In the genomic region with DNA sequence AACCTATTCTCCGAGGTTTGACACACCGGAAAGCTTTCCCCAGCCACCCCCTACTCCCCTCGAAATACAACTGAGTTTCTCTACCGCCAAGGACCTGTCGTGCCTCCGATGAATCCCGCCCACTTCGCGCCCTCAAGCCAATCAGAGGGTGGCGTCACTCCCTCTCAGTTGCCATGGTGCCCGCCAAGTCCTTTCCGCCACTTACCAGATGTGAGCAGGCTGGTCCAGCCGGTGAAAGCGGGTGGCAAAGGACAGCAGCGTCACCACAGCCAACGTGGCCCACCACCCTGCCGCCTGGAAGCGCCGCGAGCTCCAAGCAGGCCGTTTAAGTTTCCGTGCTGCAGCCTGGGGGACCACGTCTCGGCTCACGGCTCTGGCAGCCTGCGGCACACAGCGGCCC, we compare ENCODE assay signal across 7 mouse cellular contexts. TPM values are rescaled to one million over a fixed set of nuclear protein-coding genes. Genes with fewer than 3 reads are reported as not detected.
DNase-seq lines count a peak whose midpoint lies in the region; ATAC-seq lines count a peak whose summit lies in the region.

TSS of gene Gstz1 (plus strand) at position 200 of the 400 bp plus-strand sequence.

- peak within 1 kb of the TSS; percentile 98 for H3K4me3 ChIP-seq in intestine, embryonic 16.5 days (ENCODE audit: low read length)
- H3K4me3 ChIP-seq in midbrain, embryonic 11.5 days (ENCODE audit: low read depth, low read length): peak within 1 kb of the TSS; percentile 83

- no peaks in the 10 kb centered on the region for H3K9me3 ChIP-seq in intestine, embryonic 16.5 days (ENCODE audit: control insufficient read depth, low read length)
- H3K9me3 ChIP-seq in midbrain, embryonic 11.5 days (ENCODE audit: control insufficient read depth, low read length): no peaks in the 10 kb centered on the region; the same call in 1 of the 2 replicates

- no peaks in the 10 kb centered on the region for H3K27me3 ChIP-seq in intestine, embryonic 16.5 days (replicated peaks; ENCODE audit: control insufficient read depth, insufficient read depth, low read length)
- H3K27me3 ChIP-seq in midbrain, embryonic 11.5 days (ENCODE audit: control insufficient read depth, insufficient read depth, low read length): no peaks in the 10 kb centered on the region

- peak within 1 kb of the TSS; percentile 96 for H3K27ac ChIP-seq in intestine, embryonic 16.5 days (ENCODE audit: low read length)
- peak within 1 kb of the TSS; percentile 88 for H3K27ac ChIP-seq in midbrain, embryonic 11.5 days (ENCODE audit: low read depth, low read length)

- ATAC-seq in intestine, embryonic 16.5 days: peak; percentile 89
- peak; percentile 89 for ATAC-seq in midbrain, embryonic 11.5 days (ENCODE audit: low FRiP score)

- H3K9ac ChIP-seq in intestine, embryonic 16.5 days (ENCODE audit: low read depth, low read length): peak within 1 kb of the TSS; percentile 89
- H3K9ac ChIP-seq in midbrain, embryonic 11.5 days (ENCODE audit: low read length): peak within 1 kb of the TSS; percentile 75

- H3K36me3 ChIP-seq in intestine, embryonic 16.5 days (ENCODE audit: control insufficient read depth, insufficient read depth, low read length): no peaks in the 10 kb centered on the region
- no peaks in the 10 kb centered on the region for H3K36me3 ChIP-seq in midbrain, embryonic 11.5 days (ENCODE audit: control insufficient read depth, insufficient read depth, low read length)

- DNase-seq in adrenal gland, adult 8-10 months: peak; percentile 87
- DNase-seq in embryo, embryonic 9.5 days (ENCODE audit: extremely low spot score): peak; percentile 91
- DNase-seq in gastrocnemius, postnatal 4 days (ENCODE audit: low spot score in 2 of 2): peak; percentile 74 to 86
- peak; percentile 85 to 88 for DNase-seq in left cerebral cortex, postnatal 36 days (ENCODE audit: low spot score in 2 of 2)
- no peak for DNase-seq in midbrain, embryonic 11.5 days (ENCODE audit: low spot score, missing footprints)
- DNase-seq in skeletal muscle tissue, adult 2 months (ENCODE audit: low read depth, low spot score): peak; percentile 70

- 0% methylated on average over 27 of the region's 27 CpGs for WGBS in intestine, embryonic 16.5 days
- under 1% methylated on average over 27 of the region's 27 CpGs for WGBS in midbrain, embryonic 11.5 days

- H3K4me1 ChIP-seq in intestine, embryonic 16.5 days (ENCODE audit: control insufficient read depth, insufficient read depth, low read length): peaks cover 15% of the 10 kb centered on the region
- H3K4me1 ChIP-seq in midbrain, embryonic 11.5 days (ENCODE audit: control insufficient read depth, insufficient read depth, low read length): peaks cover 11% of the 10 kb centered on the region

- intact Hi-C loops in left cerebral cortex, postnatal 36 days (cut with DNase I): loop anchor here (5.0 kb wide), 1 partner anchor 55 kb away; the partner anchor contains the start of gene Tmed8

- H3K4me2 ChIP-seq in intestine, embryonic 16.5 days (ENCODE audit: low read depth, low read length): peak within 1 kb of the TSS; percentile 76
- H3K4me2 ChIP-seq in midbrain, embryonic 11.5 days: peak within 1 kb of the TSS; percentile 66

RNA-seq across cellular contexts. Expression of gene Gstz1, which starts in this region (rescaled TPM):
- 100 to 1,000 TPM in 3 of 4 experiments, 10 to 100 TPM in 1; 96.8 to 133 (median 104) TPM for total RNA-seq in adrenal gland, adult 8-10 months (2022)
- 10 to 100 TPM; 52.4 to 56.7 TPM for total RNA-seq in gastrocnemius, postnatal 4 days (2021)
- polyA plus RNA-seq in intestine, embryonic 16.5 days (2015; fragmentation: Nextera tagmentation; extraction: Ambion mirVana): 60.4 and 61.2 TPM in 2 replicates
- total RNA-seq in left cerebral cortex, postnatal 36 days (2021): 10 to 100 TPM; 47.8 to 49.5 TPM
- polyA plus RNA-seq in midbrain, embryonic 11.5 days (2014; fragmentation: Nextera tagmentation; extraction: Ambion mirVana): 30.7 and 34.6 TPM in 2 replicates
